Mouse (Mus musculus): ENCODE results near the gene Zfp65.
"Not testable (repeated sequence)": the region's sequence is repeated elsewhere in the genome, so short reads cannot be mapped to it uniquely, and the experiment has no call there.

The Zfp65 gene

GRCm38 (mm10) chr13:67728641-67729318 lies at the start of gene Zfp65:
TSS of gene Zfp65 (minus strand) at chr13:67729173.
- peak; percentile 60 for DNase-seq

- DNase-seq: no peak
Observed at GRCm38 (mm10) chr13:67763031-67763768, 34.2 kb upstream of the Zfp65 start.

GRCm38 (mm10) chr13:67759966-67760365 lies 31.0 kb upstream of the Zfp65 start:
- no peak for DNase-seq

- DNase-seq: no peak
Observed at GRCm38 (mm10) chr13:67755761-67756160, 26.8 kb upstream of the Zfp65 start.

GRCm38 (mm10) chr13:67754333-67755306 lies 25.6 kb upstream of the Zfp65 start, which contains the start of gene Zfp85:
TSS of gene Zfp85 (minus strand) at chr13:67755228.
- DNase-seq: peak; percentile 54

- DNase-seq: no peak
Observed at GRCm38 (mm10) chr13:67743896-67744295, 14.9 kb upstream of the Zfp65 start.

GRCm38 (mm10) chr13:67742941-67743340 lies 14.0 kb upstream of the Zfp65 start:
- DNase-seq: no peak

- DNase-seq: not testable (repeated sequence)
Observed at GRCm38 (mm10) chr13:67734391-67734790, 5.4 kb upstream of the Zfp65 start.

GRCm38 (mm10) chr13:67729441-67729840 lies 468 bp upstream of the Zfp65 start:
- DNase-seq: peak; percentile 29

GRCm38 (mm10) chr13:67728106-67728505 lies 867 bp downstream of the Zfp65 start:
- no peak for DNase-seq

GRCm38 (mm10) chr13:67725331-67725730 lies 3.6 kb downstream of the Zfp65 start:
- not testable (repeated sequence) for DNase-seq

GRCm38 (mm10) chr13:67723848-67724479 lies 5.0 kb downstream of the Zfp65 start:
- DNase-seq: peak; percentile 89

- no peak for DNase-seq
Observed at GRCm38 (mm10) chr13:67686971-67687370, 42.0 kb downstream of the Zfp65 start, which contains the start of gene Zfp738. TSS of gene Zfp738 (minus strand) at chr13:67687071.

GRCm38 (mm10) chr13:67683841-67684240 lies 45.1 kb downstream of the Zfp65 start:
- not testable (repeated sequence) for DNase-seq

GRCm38 (mm10) chr13:67682959-67683735 lies 45.8 kb downstream of the Zfp65 start:
- peak; percentile 86 for DNase-seq

GRCm38 (mm10) chr13:67674902-67675301 lies 54.1 kb downstream of the Zfp65 start:
- no peak for DNase-seq

Measured in right cerebral cortex, postnatal 25 days (tissue).